11 mouse cellular contexts compared by ENCODE assay signal in the genomic region with DNA sequence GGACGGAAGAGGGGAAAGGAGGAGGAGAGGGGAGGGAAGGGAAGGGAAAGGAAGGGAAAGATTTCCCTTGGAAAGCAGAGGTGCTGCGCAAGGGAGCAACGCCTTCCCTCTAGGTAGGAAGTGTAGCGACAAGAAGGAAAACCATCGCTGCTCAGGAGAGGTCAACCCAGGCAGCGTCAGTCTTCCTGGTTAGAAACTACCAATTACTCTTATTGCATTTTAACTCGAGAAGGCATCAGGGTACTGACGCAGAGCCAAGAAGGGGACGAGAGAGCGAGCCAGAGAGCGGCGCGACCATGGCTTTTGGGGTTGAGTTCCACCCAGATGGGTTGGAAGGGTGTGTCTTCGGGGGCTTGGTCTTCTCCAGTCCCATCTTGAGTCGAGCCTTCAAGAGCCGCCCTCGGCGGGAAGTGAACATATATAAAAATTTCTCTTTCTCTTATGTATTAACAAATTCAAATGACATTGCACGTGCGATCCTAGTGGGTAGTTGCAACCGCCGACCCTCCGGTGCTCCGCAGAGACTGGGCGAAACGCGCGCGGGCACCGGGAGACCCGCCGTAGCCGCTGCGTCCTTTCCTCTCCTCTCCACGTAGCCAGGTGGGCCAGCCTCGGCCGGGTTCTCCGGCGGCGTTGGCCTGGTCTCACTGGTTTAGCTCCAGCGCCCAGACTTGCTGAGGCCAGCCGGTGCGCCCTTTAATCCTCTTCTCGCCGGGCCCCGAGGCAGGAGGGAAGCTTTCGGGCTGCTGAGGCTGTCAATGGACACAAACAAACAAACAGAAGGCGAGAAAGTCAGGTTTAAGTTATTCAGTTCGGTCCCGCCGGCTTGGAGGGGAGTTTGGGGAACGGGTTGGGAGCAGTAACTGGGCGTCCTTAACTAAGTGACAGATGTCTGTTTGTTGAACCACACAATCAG. TPM values are rescaled to one million over a fixed set of nuclear protein-coding genes. Genes with fewer than 3 reads are reported as not detected.
DNase-seq lines count a peak whose midpoint lies in the region; ATAC-seq and TF ChIP-seq lines count a peak whose summit lies in the region.
"Had no signal": no experiment of that assay in that cellular context is flagged by ENCODE, and none has a peak within 500 bp of the region (broad histone marks: within the 10 kb centered on the region; RNA-seq: fewer than 3 reads in every experiment).

No protein-coding gene starts in this region.

- TF ChIP-seq EP300 in liver, postnatal 0 days (IDR thresholded peaks at IDR 0.05; ENCODE audit: low read depth): no peak

- 3% methylated on average over 53 of the region's 53 CpGs for WGBS in forebrain, postnatal 0 days
- WGBS in forebrain, embryonic 16.5 days: 2% methylated on average over 53 of the region's 53 CpGs
- 4% methylated on average over 52 of the region's 53 CpGs for WGBS in liver, embryonic 11.5 days
- WGBS in liver, postnatal 0 days (ENCODE audit: insufficient replicate concordance): 5% methylated on average over 52 of the region's 53 CpGs
- 4% methylated on average over 53 of the region's 53 CpGs for WGBS in hindbrain, postnatal 0 days

- no peak overlapping the region for H3K4me2 ChIP-seq in forebrain, postnatal 0 days (ENCODE audit: low read depth)
- H3K4me2 ChIP-seq in forebrain, embryonic 16.5 days (ENCODE audit: low read length): no peak overlapping the region
- H3K4me2 ChIP-seq in liver, embryonic 11.5 days: peak overlapping the region; percentile 35
- H3K4me2 ChIP-seq in liver, postnatal 0 days (ENCODE audit: low read depth, low read length): no peak overlapping the region
- H3K4me2 ChIP-seq in hindbrain, postnatal 0 days (ENCODE audit: low read depth, low read length): peak overlapping the region; percentile 13; the same call in 1 of the 2 replicates
- H3K4me2 ChIP-seq: neural tube, embryonic 12.5 days had no signal

- DNase-seq in forebrain, postnatal 0 days: no peak
- DNase-seq in liver, embryonic 11.5 days (ENCODE audit: low spot score): peak; percentile 46
- no peak for DNase-seq in liver, postnatal 0 days
- DNase-seq in hindbrain, postnatal 0 days (ENCODE audit: low spot score): no peak
- DNase-seq in retina, embryonic 14.5 days (ENCODE audit: low spot score): peak; percentile 42
- DNase-seq in spleen, adult 18-20 months: no peak
- no peak for DNase-seq in left cerebral cortex, postnatal 4 days
- DNase-seq: cerebellum, adult 11 months had no signal

- intact Hi-C loops in left cerebral cortex, postnatal 4 days (cut with DNase I): no loop called here

- 0 out of 2 replicates have a peak overlapping the region, but pooled peaks have one; percentile 3 for H3K4me3 ChIP-seq in forebrain, postnatal 0 days (ENCODE audit: low read depth, low read length)
- H3K4me3 ChIP-seq in forebrain, embryonic 16.5 days (replicated peaks; ENCODE audit: low read length): no peak overlapping the region
- H3K4me3 ChIP-seq in liver, embryonic 11.5 days (ENCODE audit: low read depth, low read length): peak overlapping the region; percentile 34
- no peak overlapping the region for H3K4me3 ChIP-seq in liver, postnatal 0 days (ENCODE audit: low read depth, low read length)
- H3K4me3 ChIP-seq in hindbrain, postnatal 0 days (ENCODE audit: low read length): no peak overlapping the region
- H3K4me3 ChIP-seq: neural tube, embryonic 12.5 days had no signal

- no peaks in the 10 kb centered on the region for H3K36me3 ChIP-seq in forebrain, postnatal 0 days (ENCODE audit: insufficient read depth)
- no peaks in the 10 kb centered on the region for H3K36me3 ChIP-seq in forebrain, embryonic 16.5 days (ENCODE audit: control insufficient read depth, insufficient read depth)
- H3K36me3 ChIP-seq in liver, embryonic 11.5 days (ENCODE audit: control insufficient read depth, insufficient read depth, low read length): no peaks in the 10 kb centered on the region
- no peaks in the 10 kb centered on the region for H3K36me3 ChIP-seq in liver, postnatal 0 days (replicated peaks; ENCODE audit: insufficient read depth, low read length)
- H3K36me3 ChIP-seq in hindbrain, postnatal 0 days (ENCODE audit: insufficient read depth, low read length): no peaks in the 10 kb centered on the region
- H3K36me3 ChIP-seq: neural tube, embryonic 12.5 days had no signal

- no peak for TF ChIP-seq CTCF in forebrain, postnatal 0 days (IDR thresholded peaks at IDR 0.05; ENCODE audit: low read depth)
- TF ChIP-seq CTCF in liver, postnatal 0 days (IDR thresholded peaks at IDR 0.05; ENCODE audit: low read depth): no peak
- no peak for TF ChIP-seq CTCF in hindbrain, postnatal 0 days (IDR thresholded peaks at IDR 0.05; ENCODE audit: low read depth)

- H3K4me1 ChIP-seq in forebrain, postnatal 0 days (ENCODE audit: insufficient read depth): no peaks in the 10 kb centered on the region
- H3K4me1 ChIP-seq in forebrain, embryonic 16.5 days (replicated peaks; ENCODE audit: control insufficient read depth, insufficient read depth, low read length): peaks cover 16% of the 10 kb centered on the region
- H3K4me1 ChIP-seq in liver, embryonic 11.5 days (replicated peaks; ENCODE audit: control insufficient read depth, insufficient read depth, low read length): peaks cover 5% of the 10 kb centered on the region
- H3K4me1 ChIP-seq in liver, postnatal 0 days (ENCODE audit: insufficient read depth): peaks cover 7% of the 10 kb centered on the region
- H3K4me1 ChIP-seq in hindbrain, postnatal 0 days (ENCODE audit: insufficient read depth, low read length): no peaks in the 10 kb centered on the region

- no peaks in the 10 kb centered on the region for H3K9me3 ChIP-seq in forebrain, postnatal 0 days (ENCODE audit: low read length)
- no peaks in the 10 kb centered on the region for H3K9me3 ChIP-seq in forebrain, embryonic 16.5 days (ENCODE audit: control insufficient read depth, low read length)
- H3K9me3 ChIP-seq in liver, embryonic 11.5 days (ENCODE audit: control insufficient read depth, low read length): no peaks in the 10 kb centered on the region
- no peaks in the 10 kb centered on the region for H3K9me3 ChIP-seq in liver, postnatal 0 days (ENCODE audit: low read length)
- no peaks in the 10 kb centered on the region for H3K9me3 ChIP-seq in hindbrain, postnatal 0 days (ENCODE audit: low read length)
- H3K9me3 ChIP-seq: neural tube, embryonic 12.5 days had no signal

- no peak overlapping the region for H3K27ac ChIP-seq in forebrain, postnatal 0 days (ENCODE audit: low read depth, low read length)
- no peak overlapping the region for H3K27ac ChIP-seq in forebrain, embryonic 16.5 days (ENCODE audit: low read length)
- no peak overlapping the region for H3K27ac ChIP-seq in liver, embryonic 11.5 days (ENCODE audit: low read depth, low read length)
- no peak overlapping the region for H3K27ac ChIP-seq in liver, postnatal 0 days (ENCODE audit: low read depth)
- H3K27ac ChIP-seq in hindbrain, postnatal 0 days: no peak overlapping the region
- H3K27ac ChIP-seq: liver, embryonic 14.5 days; neural tube, embryonic 12.5 days had no signal

- no peak overlapping the region for H3K9ac ChIP-seq in forebrain, postnatal 0 days
- no peak overlapping the region for H3K9ac ChIP-seq in forebrain, embryonic 16.5 days (replicated peaks; ENCODE audit: low read depth, low read length)
- H3K9ac ChIP-seq in liver, embryonic 11.5 days (ENCODE audit: low read depth, low read length): peak overlapping the region; percentile 31; the same call in 1 of the 2 replicates
- no peak overlapping the region for H3K9ac ChIP-seq in liver, postnatal 0 days (replicated peaks)
- H3K9ac ChIP-seq in hindbrain, postnatal 0 days (replicated peaks; ENCODE audit: low read length): no peak overlapping the region
- H3K9ac ChIP-seq: liver, embryonic 14.5 days; neural tube, embryonic 12.5 days had no signal

- ATAC-seq in forebrain, postnatal 0 days: no peak
- ATAC-seq in forebrain, embryonic 16.5 days: no peak
- no peak for ATAC-seq in liver, embryonic 11.5 days (replicated peaks; ENCODE audit: low FRiP score)
- no peak for ATAC-seq in liver, postnatal 0 days
- ATAC-seq in hindbrain, postnatal 0 days: no peak

- H3K27me3 ChIP-seq in forebrain, postnatal 0 days (ENCODE audit: insufficient read depth, low read length): peaks cover 83% of the 10 kb centered on the region
- peaks cover 75% of the 10 kb centered on the region for H3K27me3 ChIP-seq in forebrain, embryonic 16.5 days (replicated peaks; ENCODE audit: control insufficient read depth, insufficient read depth, low read length)
- H3K27me3 ChIP-seq in liver, embryonic 11.5 days (replicated peaks; ENCODE audit: control insufficient read depth, insufficient read depth, low read length): peaks cover 88% of the 10 kb centered on the region
- H3K27me3 ChIP-seq in liver, postnatal 0 days (ENCODE audit: insufficient read depth, low read length): peaks cover 81% of the 10 kb centered on the region
- H3K27me3 ChIP-seq in hindbrain, postnatal 0 days (ENCODE audit: insufficient read depth, low read length): peaks cover 80% of the 10 kb centered on the region

RNA-seq across cellular contexts. Expression of gene Hand1, which starts 3.4 kb away (rescaled TPM):
- total RNA-seq in forebrain, postnatal 0 days (2014; rRNA removed): not detected in 2 replicates
- polyA plus RNA-seq in forebrain, postnatal 0 days (2015; fragmentation: Nextera tagmentation; extraction: Ambion mirVana): not detected in 2 replicates
- not detected in 2 replicates for polyA plus RNA-seq in forebrain, embryonic 16.5 days (2015; fragmentation: Nextera tagmentation; extraction: Ambion mirVana)
- polyA plus RNA-seq in liver, embryonic 11.5 days (2014; fragmentation: Nextera tagmentation; extraction: Ambion mirVana): 9.1 and 11.0 TPM in 2 replicates
- polyA plus RNA-seq in liver, postnatal 0 days (2015; fragmentation: Nextera tagmentation; extraction: Ambion mirVana): 0.07 TPM in 1 of 2 replicates, not detected in the other
- total RNA-seq in hindbrain, postnatal 0 days (2014; rRNA removed): not detected in 2 replicates
- polyA plus RNA-seq in hindbrain, postnatal 0 days (2015; fragmentation: Nextera tagmentation; extraction: Ambion mirVana): not detected in 2 replicates
- total RNA-seq in left cerebral cortex, postnatal 4 days (2021): not detected

RNA-seq across cellular contexts. Expression of gene Sap30l, which starts 27.8 kb away (rescaled TPM):
- 26.6 and 35.4 TPM in 2 replicates for total RNA-seq in forebrain, postnatal 0 days (2014; rRNA removed)
- polyA plus RNA-seq in forebrain, postnatal 0 days (2015; fragmentation: Nextera tagmentation; extraction: Ambion mirVana): 11.4 and 15.3 TPM in 2 replicates
- polyA plus RNA-seq in forebrain, embryonic 16.5 days (2015; fragmentation: Nextera tagmentation; extraction: Ambion mirVana): 5.8 and 7.9 TPM in 2 replicates
- 7.5 and 7.8 TPM in 2 replicates for polyA plus RNA-seq in liver, embryonic 11.5 days (2014; fragmentation: Nextera tagmentation; extraction: Ambion mirVana)
- polyA plus RNA-seq in liver, postnatal 0 days (2015; fragmentation: Nextera tagmentation; extraction: Ambion mirVana): 5.8 and 7.1 TPM in 2 replicates
- 25.3 and 31.0 TPM in 2 replicates for total RNA-seq in hindbrain, postnatal 0 days (2014; rRNA removed)
- polyA plus RNA-seq in hindbrain, postnatal 0 days (2015; fragmentation: Nextera tagmentation; extraction: Ambion mirVana): 10.7 and 12.4 TPM in 2 replicates
- 10 to 100 TPM; 32.0 to 35.3 TPM for total RNA-seq in left cerebral cortex, postnatal 4 days (2021)

Comparison
In these comparisons a context has a peak if more than half of its experiments do, and no peak if none do; other contexts are left out.
1. DNase-seq: peak in liver, embryonic 11.5 days (single experiment) and retina, embryonic 14.5 days (single experiment); none in forebrain, postnatal 0 days (single experiment), liver, postnatal 0 days (single experiment), hindbrain, postnatal 0 days (single experiment), spleen, adult 18-20 months (0 of 2) and left cerebral cortex, postnatal 4 days (single experiment).
2. H3K4me2 ChIP-seq: peak in liver, embryonic 11.5 days (single experiment) and hindbrain, postnatal 0 days (single experiment); none in forebrain, postnatal 0 days (single experiment), forebrain, embryonic 16.5 days (single experiment) and liver, postnatal 0 days (single experiment).
3. H3K4me3 ChIP-seq: peak in forebrain, postnatal 0 days (single experiment) and liver, embryonic 11.5 days (single experiment); none in forebrain, embryonic 16.5 days (single experiment), liver, postnatal 0 days (single experiment) and hindbrain, postnatal 0 days (single experiment).